Comparison of ENCODE assay signal across 10 mouse cellular contexts in genomic region chr9:34279906-34280305, GRCm38 (mm10).
A peak's percentile ranks its signal among the peaks of the same experiment; 100 is the strongest.
DNase-seq lines count a peak whose midpoint lies in the region; ATAC-seq and TF ChIP-seq lines count a peak whose summit lies in the region.
"Had no signal": no experiment of that assay in that cellular context is flagged by ENCODE, and none has a peak within 500 bp of the region (broad histone marks: within the 10 kb centered on the region; RNA-seq: fewer than 3 reads in every experiment).

No protein-coding gene starts in this region.

- H3K9ac ChIP-seq in lung, embryonic 14.5 days: no peak overlapping the region
- H3K9ac ChIP-seq: embryonic facial prominence, embryonic 12.5 days had no signal

- H3K9me3 ChIP-seq in heart, embryonic 10.5 days: no peaks in the 10 kb centered on the region
- H3K9me3 ChIP-seq in lung, embryonic 14.5 days (ENCODE audit: low read depth, low read length): no peaks in the 10 kb centered on the region
- H3K9me3 ChIP-seq: embryonic facial prominence, embryonic 12.5 days had no signal

- no peak overlapping the region for H3K4me2 ChIP-seq in lung, embryonic 14.5 days
- H3K4me2 ChIP-seq: embryonic facial prominence, embryonic 12.5 days had no signal

- no peak overlapping the region for H3K27ac ChIP-seq in heart, embryonic 10.5 days
- H3K27ac ChIP-seq in embryonic fibroblast, embryonic 13.5 days (ENCODE audit: insufficient read depth, low read length): peak overlapping the region; percentile 95
- H3K27ac ChIP-seq in lung, embryonic 14.5 days (ENCODE audit: low read depth): no peak overlapping the region
- H3K27ac ChIP-seq: embryonic facial prominence, embryonic 12.5 days had no signal

- intact Hi-C loops in heart, postnatal 36 days (cut with DNase I): no loop called here

- no peaks in the 10 kb centered on the region for H3K27me3 ChIP-seq in heart, embryonic 10.5 days (ENCODE audit: insufficient read depth, poor library complexity, severe bottlenecking)
- H3K27me3 ChIP-seq in lung, embryonic 14.5 days (ENCODE audit: insufficient read depth, low read length): no peaks in the 10 kb centered on the region
- H3K27me3 ChIP-seq: CH12.LX; embryonic facial prominence, embryonic 12.5 days had no signal

- peak; percentile 75 for DNase-seq in heart, embryonic 10.5 days (ENCODE audit: low spot score)
- DNase-seq in heart, postnatal 36 days: no peak
- DNase-seq in 3T3-L1 (ENCODE audit: low read depth, low spot score): peak; percentile 98
- peak; percentile 59 for DNase-seq in lung, embryonic 14.5 days
- DNase-seq in spleen, adult 12 weeks (ENCODE audit: low spot score): no peak
- no peak for DNase-seq in layer of hippocampus, postnatal 25 days (ENCODE audit: extremely low spot score in 1 of 2, low spot score in 1 of 2)

- H3K4me1 ChIP-seq in heart, embryonic 10.5 days: peaks cover 5% of the 10 kb centered on the region; the same call in 1 of the 2 replicates
- peaks cover 16% of the 10 kb centered on the region for H3K4me1 ChIP-seq in embryonic fibroblast, embryonic 13.5 days (ENCODE audit: control insufficient read depth, insufficient read depth, low read length)
- no peaks in the 10 kb centered on the region for H3K4me1 ChIP-seq in lung, embryonic 14.5 days (ENCODE audit: insufficient read depth)

- TF ChIP-seq CTCF in embryonic fibroblast, embryonic 13.5 days (IDR thresholded peaks at IDR 0.05; ENCODE audit: borderline replicate concordance, insufficient read depth, low read length): no peak
- TF ChIP-seq CTCF in lung, embryonic 14.5 days (IDR thresholded peaks at IDR 0.05; ENCODE audit: low read depth): no peak

- H3K4me3 ChIP-seq in heart, embryonic 10.5 days: no peak overlapping the region
- no peak overlapping the region for H3K4me3 ChIP-seq in embryonic fibroblast, embryonic 13.5 days (ENCODE audit: insufficient read depth, low read length)
- no peak overlapping the region for H3K4me3 ChIP-seq in lung, embryonic 14.5 days (ENCODE audit: low read depth, low read length)
- H3K4me3 ChIP-seq: embryonic facial prominence, embryonic 12.5 days had no signal

- WGBS in heart, embryonic 10.5 days: 44% methylated on average over 2 of the region's 2 CpGs
- WGBS in lung, embryonic 14.5 days: 40% methylated on average over 2 of the region's 2 CpGs

- TF ChIP-seq POLR2A in embryonic fibroblast, embryonic 13.5 days (IDR thresholded peaks at IDR 0.05; ENCODE audit: low read depth, low read length): no peak

- peak; percentile 89 for ATAC-seq in lung, embryonic 14.5 days (ENCODE audit: insufficient read depth)
- no peak for ATAC-seq in erythroblast, adult 5-6 weeks (replicated peaks; ENCODE audit: low FRiP score, poor library complexity, severe bottlenecking)

- H3K36me3 ChIP-seq in heart, embryonic 10.5 days: no peaks in the 10 kb centered on the region
- no peaks in the 10 kb centered on the region for H3K36me3 ChIP-seq in lung, embryonic 14.5 days (ENCODE audit: insufficient read depth)
- H3K36me3 ChIP-seq: embryonic facial prominence, embryonic 12.5 days had no signal

Comparison
In these comparisons a context has a peak if more than half of its experiments do, and no peak if none do; other contexts are left out.
1. DNase-seq: peak in heart, embryonic 10.5 days (single experiment), 3T3-L1 (single experiment) and lung, embryonic 14.5 days (single experiment); none in heart, postnatal 36 days (0 of 2), spleen, adult 12 weeks (single experiment) and layer of hippocampus, postnatal 25 days (0 of 2).